Mouse (Mus musculus): ENCODE measurements around the gene Gm17949.
"Not testable (repeated sequence)": the region's sequence is repeated elsewhere in the genome, so short reads cannot be mapped to it uniquely, and the experiment has no call there.

GRCm38 (mm10) chr17:57051679-57052078, 40.4 kb downstream of the Gm17949 start:
- TF ChIP-seq EP300 (IDR thresholded peaks at IDR 0.05), result not testable (repeated sequence)
- TF ChIP-seq CTCF (IDR thresholded peaks at IDR 0.05), result peak; percentile 46

Data from lung, postnatal 0 days (tissue).